Mouse (Mus musculus) bone marrow, adult 2 months (tissue): ENCODE data around the gene Lcor. TPM values are rescaled to one million over a fixed set of nuclear protein-coding genes. Genes with fewer than 3 reads are reported as not detected.

Experiments used
- H3K27ac ChIP-seq: fragments of 200-500 bp; 2 replicates; pipeline ENCODE4 v1.5.1; 2012; ENCODE audit warnings: low read depth, mild to moderate bottlenecking, control low read depth, inconsistent platforms, low read length; ENCODE audit not compliant: control insufficient read depth, poor library complexity, insufficient read depth
- H3K4me1 ChIP-seq: fragments of 200-500 bp; 2 replicates; pipeline ENCODE4 v1.6.1; 2011; ENCODE audit warnings: low read length; ENCODE audit not compliant: control insufficient read depth, insufficient read depth
- H3K4me3 ChIP-seq: fragments of 200-500 bp; replicated peaks from 2 replicates; pipeline ENCODE3; 2011; ENCODE audit warnings: mild to moderate bottlenecking, low read depth, low read length, control low read depth; ENCODE audit not compliant: control insufficient read depth
- CTCF ChIP-seq: fragments of 200-500 bp; IDR thresholded peaks from 2 replicates; pipeline ENCODE4 v1.5.1; 2011; ENCODE audit warnings: low read length, control low read depth; ENCODE audit not compliant: control insufficient read depth, insufficient read depth
- POLR2A ChIP-seq: fragments of 200-500 bp; IDR thresholded peaks from 2 replicates; pipeline ENCODE4 v1.6.1; 2011; ENCODE audit warnings: low read depth, mild to moderate bottlenecking, control low read depth, low read length, borderline replicate concordance; ENCODE audit not compliant: control insufficient read depth
- WGBS: fragments of 180-500 bp; shearing (Covaris S2); methylation state at CpG from one replicate; pipeline ENCODE4 v1.1.7; 2018; 5-methylcytosine and 5-hydroxymethylcytosine counted together
- polyA plus RNA-seq: library from polyadenylated mRNA; stranded (reverse); fragments of >200 nt; gene quantifications from 2 replicates; pipeline ENCODE4 v1.2.4, GENCODE M21; 2011; ENCODE audit warnings: low replicate concordance; ENCODE audit not compliant: missing spikeins, insufficient read depth, insufficient read length

The Lcor gene
- polyA plus RNA-seq, 1 experiment: 7.5 TPM

GRCm38 (mm10) chr19:41558891-41559486 lies 76.6 kb downstream of the Lcor start:
- H3K4me1 ChIP-seq: no peaks in the 10 kb centered on the region; the same call in 1 of the 2 replicates
- no peak overlapping the region for H3K27ac ChIP-seq
- no peak overlapping the region for H3K4me3 ChIP-seq
- TF ChIP-seq CTCF (no peak), POLR2A (no peak)
- 93% methylated on average over 9 of the region's 9 CpGs for WGBS

GRCm38 (mm10) chr19:41560856-41561255 lies 78.4 kb downstream of the Lcor start:
- 82% methylated on average over 3 of the region's 3 CpGs for WGBS
- no peak overlapping the region for H3K27ac ChIP-seq
- H3K4me1 ChIP-seq: no peaks in the 10 kb centered on the region; the same call in 1 of the 2 replicates
- no peak overlapping the region for H3K4me3 ChIP-seq
- TF ChIP-seq POLR2A (no peak), CTCF (no peak)

GRCm38 (mm10) chr19:41568791-41569190 lies 86.4 kb downstream of the Lcor start:
- WGBS: 54% methylated on average over 2 of the region's 2 CpGs
- Histone ChIP-seq H3K4me1 (no peaks in the 10 kb centered on the region), H3K4me3 (no peak overlapping the region), H3K27ac (no peak overlapping the region)
- TF ChIP-seq POLR2A (no peak), CTCF (no peak)

- TF ChIP-seq POLR2A: no peak
- no peak for TF ChIP-seq CTCF
- no peak overlapping the region for H3K4me3 ChIP-seq
- H3K27ac ChIP-seq: no peak overlapping the region
- no peaks in the 10 kb centered on the region for H3K4me1 ChIP-seq
- 85% methylated on average over 2 of the region's 2 CpGs for WGBS
Observed at GRCm38 (mm10) chr19:41573700-41574099, 91.3 kb downstream of the Lcor start.

- no peak overlapping the region for H3K4me3 ChIP-seq
- H3K27ac ChIP-seq: no peak overlapping the region
- TF ChIP-seq POLR2A (no peak), CTCF (no peak)
- no peaks in the 10 kb centered on the region for H3K4me1 ChIP-seq
Observed at GRCm38 (mm10) chr19:41577576-41577975, 95.1 kb downstream of the Lcor start.

- Histone ChIP-seq H3K4me3 (no peak overlapping the region), H3K4me1 (no peaks in the 10 kb centered on the region), H3K27ac (no peak overlapping the region)
- 78% methylated on average over 4 of the region's 4 CpGs for WGBS
- TF ChIP-seq POLR2A (no peak), CTCF (no peak)
Observed at GRCm38 (mm10) chr19:41579311-41579920, 97.0 kb downstream of the Lcor start.

GRCm38 (mm10) chr19:41581706-41582420 lies 99.4 kb downstream of the Lcor start, which contains the start of gene Gm340:
Gm340 (plus strand) TSS chr19:41582370.
- no peak for TF ChIP-seq CTCF
- TF ChIP-seq POLR2A: no peak
- Histone ChIP-seq H3K27ac (no peak within 1 kb of the TSS), H3K4me3 (no peak within 1 kb of the TSS), H3K4me1 (no peaks in the 10 kb centered on the region)
- WGBS: 83% methylated on average over 23 of the region's 23 CpGs

- Histone ChIP-seq H3K4me3 (no peak overlapping the region), H3K27ac (no peak overlapping the region), H3K4me1 (no peaks in the 10 kb centered on the region)
- WGBS: 86% methylated on average over 5 of the region's 5 CpGs
- TF ChIP-seq POLR2A: no peak
- TF ChIP-seq CTCF: no peak
Observed at GRCm38 (mm10) chr19:41582918-41583514, 100.6 kb downstream of the Lcor start.
